In the genomic region with DNA sequence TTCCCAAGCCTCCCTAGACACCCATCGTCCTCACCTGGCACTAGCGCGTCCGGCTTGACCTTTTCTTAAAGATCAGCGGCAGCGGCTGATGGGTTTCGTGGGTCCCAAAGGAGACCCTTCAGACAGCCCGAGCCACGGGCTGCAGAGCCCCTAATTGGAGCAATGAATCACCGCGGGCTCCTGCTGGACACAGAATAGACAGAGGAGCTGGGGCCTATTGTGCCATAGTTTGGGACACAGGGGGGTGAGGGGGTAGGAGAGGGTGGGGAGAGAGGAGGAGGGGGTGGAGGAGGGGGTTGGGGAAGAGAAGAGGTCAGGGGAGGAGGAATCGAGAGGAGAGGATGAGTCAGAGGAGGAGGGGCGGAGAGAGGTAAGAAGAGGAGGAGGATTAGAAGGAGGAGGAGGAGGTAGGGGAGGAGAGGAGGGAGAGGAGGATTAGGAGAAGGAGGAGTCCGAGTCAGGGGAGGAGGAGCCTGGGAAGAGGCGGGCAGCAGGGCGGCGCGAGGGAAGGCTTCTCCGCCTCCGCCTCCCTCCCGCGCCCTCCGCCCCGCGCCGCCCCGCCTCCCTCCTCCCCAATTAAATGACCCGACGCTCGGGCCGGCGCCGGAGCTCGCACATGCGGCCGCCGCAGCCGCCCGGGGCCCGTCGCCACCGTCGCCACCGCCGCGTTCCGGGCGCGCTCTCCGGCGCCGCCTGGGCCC, we compare ENCODE assay signal across 8 mouse cellular contexts. TPM values are rescaled to one million over a fixed set of nuclear protein-coding genes. Genes with fewer than 3 reads are reported as not detected.
A peak's percentile ranks its signal among the peaks of the same experiment; 100 is the strongest.
DNase-seq lines count a peak whose midpoint lies in the region; ATAC-seq and TF ChIP-seq lines count a peak whose summit lies in the region.

A gene (plus strand): TSS at position 566 of the 701 bp plus-strand sequence.

- no peaks in the 10 kb centered on the region for H3K36me3 ChIP-seq in G1E (replicated peaks)
- no peaks in the 10 kb centered on the region for H3K36me3 ChIP-seq in heart, embryonic 14.5 days (ENCODE audit: control insufficient read depth, insufficient read depth, low read length)
- no peaks in the 10 kb centered on the region for H3K36me3 ChIP-seq in liver, embryonic 12.5 days
- H3K36me3 ChIP-seq in neural tube, embryonic 12.5 days, result no peaks in the 10 kb centered on the region

- H3K9me3 ChIP-seq in G1E (replicated peaks), result peaks cover 39% of the 10 kb centered on the region
- H3K9me3 ChIP-seq in heart, embryonic 14.5 days (ENCODE audit: control insufficient read depth, low read length), result no peaks in the 10 kb centered on the region
- no peaks in the 10 kb centered on the region for H3K9me3 ChIP-seq in liver, embryonic 12.5 days (replicated peaks)
- H3K9me3 ChIP-seq in neural tube, embryonic 12.5 days, result no peaks in the 10 kb centered on the region

- no peak within 1 kb of the TSS; the same call in 1 of the 2 replicates for H3K4me3 ChIP-seq in G1E (ENCODE audit: low read depth, low read length)
- H3K4me3 ChIP-seq in heart, embryonic 14.5 days (ENCODE audit: control insufficient read depth in 1 of 2, insufficient read depth in 1 of 2, low read depth in 1 of 2, low read length in 2 of 2), result peak within 1 kb of the TSS; percentile 48 to 61
- H3K4me3 ChIP-seq in liver, embryonic 12.5 days, result peak within 1 kb of the TSS; percentile 59
- H3K4me3 ChIP-seq in neural tube, embryonic 12.5 days, result peak within 1 kb of the TSS; percentile 69

- H3K27ac ChIP-seq in heart, embryonic 14.5 days (replicated peaks in 1 of 2; ENCODE audit: control insufficient read depth in 1 of 2, insufficient read depth in 1 of 2, low read depth in 2 of 2, low read length in 2 of 2), result no peak within 1 kb of the TSS
- H3K27ac ChIP-seq in liver, embryonic 12.5 days, result no peak within 1 kb of the TSS
- peak within 1 kb of the TSS; percentile 72 for H3K27ac ChIP-seq in neural tube, embryonic 12.5 days

- no peak for TF ChIP-seq POLR2A in brain, embryonic 14.5 days (IDR thresholded peaks at IDR 0.05; ENCODE audit: borderline replicate concordance, extremely low read depth, insufficient read depth, insufficient read length, poor library complexity, severe bottlenecking)

- DNase-seq in G1E (ENCODE audit: low spot score), result no peak
- DNase-seq in brain, embryonic 14.5 days (ENCODE audit: low read depth), result peak; percentile 94
- peak; percentile 91 for DNase-seq in kidney, postnatal 10 days
- DNase-seq in urinary bladder, postnatal 10 days (ENCODE audit: low spot score), result peak; percentile 49

- H3K9ac ChIP-seq in heart, embryonic 14.5 days (ENCODE audit: low read length), result peak within 1 kb of the TSS; percentile 64
- peak within 1 kb of the TSS; percentile 59 for H3K9ac ChIP-seq in liver, embryonic 12.5 days
- H3K9ac ChIP-seq in neural tube, embryonic 12.5 days, result peak within 1 kb of the TSS; percentile 84

- WGBS in heart, embryonic 14.5 days, result 7% methylated on average over 28 of the region's 52 CpGs
- WGBS in liver, embryonic 12.5 days (ENCODE audit: insufficient replicate concordance), result 18% methylated on average over 13 of the region's 52 CpGs
- WGBS in neural tube, embryonic 12.5 days, result 2% methylated on average over 38 of the region's 52 CpGs

- ATAC-seq in G1E (ENCODE audit: extremely low read depth, insufficient number of reproducible peaks, low FRiP score, poor library complexity, severe bottlenecking), result no peak
- ATAC-seq in erythroblast, adult 5-6 weeks (replicated peaks; ENCODE audit: low FRiP score, poor library complexity, severe bottlenecking), result no peak
- peak; percentile 74 for ATAC-seq in heart, embryonic 14.5 days (ENCODE audit: insufficient number of reproducible peaks, insufficient read depth, low FRiP score, low read depth)
- ATAC-seq in liver, embryonic 12.5 days, result peak; percentile 49; the same call in 1 of the 2 replicates
- peak; percentile 52 for ATAC-seq in neural tube, embryonic 12.5 days (ENCODE audit: low FRiP score, low read depth)

- TF ChIP-seq CTCF in G1E (IDR thresholded peaks at IDR 0.05; ENCODE audit: low read depth, low read length), result no peak
- no peak for TF ChIP-seq CTCF in brain, embryonic 14.5 days (IDR thresholded peaks at IDR 0.05; ENCODE audit: borderline replicate concordance, extremely low read depth, insufficient read depth, insufficient read length)

- H3K27me3 ChIP-seq in G1E (ENCODE audit: insufficient read depth, low read length), result no peaks in the 10 kb centered on the region; the same call in 1 of the 2 replicates
- H3K27me3 ChIP-seq in heart, embryonic 14.5 days (ENCODE audit: control insufficient read depth, insufficient read depth, low read length), result peaks cover 14% of the 10 kb centered on the region
- H3K27me3 ChIP-seq in liver, embryonic 12.5 days (replicated peaks), result peaks cover 87% of the 10 kb centered on the region
- H3K27me3 ChIP-seq in neural tube, embryonic 12.5 days (replicated peaks), result peaks cover 13% of the 10 kb centered on the region

- H3K4me1 ChIP-seq in G1E (ENCODE audit: insufficient read depth, low read depth, low read length), result no peaks in the 10 kb centered on the region
- H3K4me1 ChIP-seq in heart, embryonic 14.5 days (ENCODE audit: control insufficient read depth in 2 of 2, insufficient read depth in 2 of 2, low read length in 2 of 2), result peaks cover 32 to 57% of the 10 kb centered on the region in 2 experiments
- H3K4me1 ChIP-seq in liver, embryonic 12.5 days, result peaks cover 37% of the 10 kb centered on the region
- H3K4me1 ChIP-seq in neural tube, embryonic 12.5 days, result peaks cover 85% of the 10 kb centered on the region

- H3K4me2 ChIP-seq in heart, embryonic 14.5 days (ENCODE audit: low read length), result peak within 1 kb of the TSS; percentile 80
- peak within 1 kb of the TSS; percentile 77 for H3K4me2 ChIP-seq in liver, embryonic 12.5 days
- peak within 1 kb of the TSS; percentile 98 for H3K4me2 ChIP-seq in neural tube, embryonic 12.5 days (replicated peaks)

RNA-seq across cellular contexts. Expression of the gene that starts here (rescaled TPM):
- total RNA-seq in G1E (2014; fragmentation: Nextera tagmentation), result 48.4 and 51.8 TPM in 2 replicates
- 6.3 and 6.4 TPM in 2 replicates for total RNA-seq in G1E (2017)
- polyA plus RNA-seq in G1E (2012), result 106 and 110 TPM in 2 replicates
- 70.3 and 70.4 TPM in 2 replicates for polyA plus RNA-seq in brain, embryonic 14.5 days (2012; rRNA removed)
- 23.2 and 30.0 TPM in 2 replicates for total RNA-seq in erythroblast, adult 5-6 weeks (2015; ENCODE audit: low replicate concordance)
- total RNA-seq in erythroblast, adult 5-6 weeks (2017; ENCODE audit: low replicate concordance), result 37.8 and 38.3 TPM in 2 replicates
- 12.0 and 12.2 TPM in 2 replicates for polyA plus RNA-seq in heart, embryonic 14.5 days (2014; fragmentation: Nextera tagmentation; extraction: Ambion mirVana)
- polyA plus RNA-seq in liver, embryonic 12.5 days (2016; fragmentation: Nextera tagmentation; extraction: Ambion mirVana), result 14.5 and 15.9 TPM in 2 replicates
- polyA plus RNA-seq in neural tube, embryonic 12.5 days (2016; fragmentation: Nextera tagmentation; extraction: Ambion mirVana), result 26.0 and 30.5 TPM in 2 replicates

Comparison
In these comparisons a context has a peak if more than half of its experiments do, and no peak if none do; other contexts are left out.
1. ATAC-seq: peak in heart, embryonic 14.5 days (single experiment), liver, embryonic 12.5 days (single experiment) and neural tube, embryonic 12.5 days (single experiment); none in G1E (single experiment) and erythroblast, adult 5-6 weeks (single experiment).
2. Peak in every context shown above with its lines, with median percentiles within 50 percentile points of each other: H3K4me2 ChIP-seq and H3K9ac ChIP-seq.